Mouse (Mus musculus): ENCODE measurements around the gene Bora.

Gene Bora

GRCm38 (mm10) chr14:99046782-99047181, 760 bp downstream of the Bora start:
- in situ Hi-C loops (cut with MboI; ENCODE audit: low pct_unique_long_range_greater_than_20kb in 1 of 2, low sequenced_read_pairs in 2 of 2, unreplicated experiment in 1 of 2): no loop called here

DNA sequence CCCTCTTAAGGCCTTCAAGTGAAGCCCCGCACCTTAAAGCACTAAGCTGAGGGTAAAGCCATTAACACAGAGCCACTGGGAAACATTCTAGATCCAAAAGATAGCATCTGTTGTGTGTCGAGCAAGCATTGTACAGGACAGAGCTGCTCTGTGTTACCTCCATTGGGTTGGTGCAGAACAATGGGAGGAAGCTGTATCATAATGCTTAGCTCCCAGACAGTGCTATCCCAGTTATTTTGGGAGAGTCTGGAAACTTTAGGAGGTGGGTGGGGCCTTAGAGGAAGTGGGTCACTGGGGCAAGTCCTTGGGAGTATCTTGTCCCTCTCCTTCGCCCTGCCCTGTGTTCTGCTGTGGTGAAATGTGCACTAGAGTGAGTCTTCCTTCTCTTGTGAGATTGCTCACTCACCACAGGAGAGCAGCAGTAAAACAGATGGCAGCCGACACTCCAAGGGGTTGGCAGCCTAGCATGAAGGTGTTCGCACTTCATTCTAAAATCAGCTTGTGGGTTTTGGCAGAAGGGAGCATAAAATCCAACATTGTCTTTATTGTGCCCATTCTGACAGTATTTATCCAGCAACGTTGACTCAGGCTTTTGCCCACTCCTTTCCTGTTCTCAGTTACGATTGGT, 13.1 kb downstream of the Bora start:
- in situ Hi-C loops (cut with MboI; ENCODE audit: low pct_unique_long_range_greater_than_20kb in 1 of 2, low sequenced_read_pairs in 2 of 2, unreplicated experiment in 1 of 2): no loop called here

- in situ Hi-C loops (cut with MboI; ENCODE audit: low pct_unique_long_range_greater_than_20kb in 1 of 2, low sequenced_read_pairs in 2 of 2, unreplicated experiment in 1 of 2): no loop called here
These were observed 14.6 kb downstream of the Bora start for GRCm38 (mm10) chr14:99060616-99061015.

GRCm38 (mm10) chr14:99063091-99063490, 17.1 kb downstream of the Bora start:
- in situ Hi-C loops (cut with MboI; ENCODE audit: low pct_unique_long_range_greater_than_20kb in 1 of 2, low sequenced_read_pairs in 2 of 2, unreplicated experiment in 1 of 2): no loop called here

DNA sequence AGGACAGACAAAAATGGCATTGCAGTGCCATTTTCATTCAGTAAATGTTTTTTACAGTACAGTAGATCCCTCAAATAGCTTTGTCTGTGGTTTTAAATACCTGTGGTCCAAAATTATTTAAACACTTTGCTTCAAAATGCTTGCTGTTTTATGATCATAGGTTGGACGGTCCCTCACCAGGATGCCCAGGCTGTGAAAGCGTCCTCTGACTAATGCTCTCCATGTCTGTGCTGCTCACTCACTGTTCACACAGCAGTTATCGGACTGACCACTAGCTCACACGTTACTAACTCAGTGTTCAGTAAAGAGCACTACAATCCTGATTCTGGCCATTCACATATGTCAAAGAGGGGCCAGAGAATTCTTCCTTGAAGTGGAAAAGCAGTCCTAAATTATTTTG, 25.1 kb downstream of the Bora start:
- in situ Hi-C loops (cut with MboI; ENCODE audit: low pct_unique_long_range_greater_than_20kb in 1 of 2, low sequenced_read_pairs in 2 of 2, unreplicated experiment in 1 of 2): no loop called here

DNA sequence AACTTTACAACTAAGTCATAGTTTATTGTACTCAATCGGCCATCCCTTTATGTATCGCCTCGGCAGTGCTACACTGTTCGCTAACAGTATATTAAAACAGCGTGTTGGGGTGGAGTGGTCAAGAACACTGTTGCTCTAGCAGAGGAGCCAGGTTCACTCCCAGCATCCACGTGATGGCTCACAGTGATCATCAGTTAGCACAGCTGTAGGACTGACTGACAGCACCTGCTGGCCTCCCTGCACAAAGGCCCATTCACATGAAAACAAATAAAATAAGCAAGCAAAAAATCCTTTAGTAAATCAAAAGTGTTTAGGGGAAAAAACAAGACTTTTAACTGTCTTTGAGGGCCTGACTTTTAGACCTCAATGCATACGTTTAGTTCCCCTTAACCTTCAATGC, 42.9 kb downstream of the Bora start:
- in situ Hi-C loops (cut with MboI; ENCODE audit: low pct_unique_long_range_greater_than_20kb in 1 of 2, low sequenced_read_pairs in 2 of 2, unreplicated experiment in 1 of 2): no loop called here

DNA sequence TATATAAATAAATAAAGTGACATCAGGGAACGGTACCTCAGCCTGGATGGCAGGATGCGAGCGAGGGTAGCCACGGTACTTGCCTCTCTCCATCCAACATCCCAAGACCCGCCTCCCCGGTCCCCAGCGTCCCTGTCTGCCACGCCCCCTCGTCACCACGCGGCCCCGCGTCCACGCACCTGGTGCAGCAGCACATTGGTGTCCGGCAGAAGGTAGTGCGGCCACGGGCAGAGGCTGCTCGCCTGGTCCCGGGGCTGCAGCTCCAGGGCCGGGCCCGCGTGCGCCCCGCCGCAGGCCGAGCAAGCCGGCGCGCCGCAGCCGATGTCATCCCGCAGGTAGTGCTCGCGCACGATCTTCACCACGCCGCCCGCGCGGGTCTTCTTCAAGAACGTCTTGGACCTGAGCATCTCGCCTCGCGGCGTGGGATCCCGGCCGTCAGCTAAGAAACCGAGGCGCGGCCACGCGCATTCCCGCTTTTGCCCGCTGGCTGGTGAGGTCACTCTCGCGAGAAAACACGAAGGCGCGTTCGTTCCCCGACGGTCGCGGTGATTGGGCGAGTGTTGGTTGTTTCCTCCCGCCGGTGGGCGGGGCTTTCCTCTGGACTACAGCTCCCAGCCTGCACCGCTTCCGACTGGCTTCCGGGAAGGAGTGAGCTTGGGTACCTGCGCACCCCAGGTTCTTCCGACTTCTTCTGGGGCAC, 53.4 kb downstream of the Bora start, which contains the start of the genes Pibf1 and Dis3:
Pibf1 (plus strand) TSS at position 158 of the 700 bp plus-strand sequence.
Dis3 (minus strand) TSS at position 504 of the 700 bp plus-strand sequence.
- in situ Hi-C loops (cut with MboI; ENCODE audit: low pct_unique_long_range_greater_than_20kb in 1 of 2, low sequenced_read_pairs in 2 of 2, unreplicated experiment in 1 of 2): no loop called here

DNA sequence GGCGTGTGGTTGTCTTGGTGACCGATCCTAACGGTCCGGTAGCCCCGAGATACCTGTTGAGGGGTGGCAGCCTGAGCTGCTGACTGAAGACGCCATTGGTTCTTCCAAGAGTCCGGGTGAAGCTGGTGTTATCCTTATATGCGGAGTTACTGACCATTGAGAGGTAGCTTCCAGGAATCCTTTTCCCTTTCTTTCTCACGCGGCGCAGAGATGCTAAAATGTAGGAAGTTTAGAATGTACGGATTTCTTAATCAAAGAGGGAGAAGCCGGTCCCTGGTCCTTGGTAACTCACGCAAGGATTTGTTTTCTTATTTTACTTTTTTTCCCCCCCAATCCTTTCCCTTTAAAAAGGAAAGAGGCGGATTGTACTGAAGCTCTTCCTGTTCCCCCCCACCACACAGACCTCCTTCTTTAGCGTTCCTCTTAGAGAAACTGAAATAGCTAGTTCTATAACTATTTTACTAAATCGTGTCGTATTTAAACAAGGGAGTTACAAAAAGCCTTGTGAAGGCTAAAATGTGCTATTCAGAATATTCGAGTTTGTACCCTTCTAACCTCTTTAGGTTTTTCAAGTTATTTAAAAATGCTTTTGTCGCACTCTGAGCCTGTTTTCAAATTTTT, 54.1 kb downstream of the Bora start:
- in situ Hi-C loops (cut with MboI; ENCODE audit: low pct_unique_long_range_greater_than_20kb in 1 of 2, low sequenced_read_pairs in 2 of 2, unreplicated experiment in 1 of 2): no loop called here

GRCm38 (mm10) chr14:99103050-99103449, 57.0 kb downstream of the Bora start:
- in situ Hi-C loops (cut with MboI; ENCODE audit: low pct_unique_long_range_greater_than_20kb in 1 of 2, low sequenced_read_pairs in 2 of 2, unreplicated experiment in 1 of 2): no loop called here

GRCm38 (mm10) chr14:99104542-99105123, 58.6 kb downstream of the Bora start:
- in situ Hi-C loops (cut with MboI; ENCODE audit: low pct_unique_long_range_greater_than_20kb in 1 of 2, low sequenced_read_pairs in 2 of 2, unreplicated experiment in 1 of 2): no loop called here

- in situ Hi-C loops (cut with MboI; ENCODE audit: low pct_unique_long_range_greater_than_20kb in 1 of 2, low sequenced_read_pairs in 2 of 2, unreplicated experiment in 1 of 2): no loop called here
These were observed 60.6 kb downstream of the Bora start for GRCm38 (mm10) chr14:99106671-99107070.

GRCm38 (mm10) chr14:99107631-99108187, 61.7 kb downstream of the Bora start:
- in situ Hi-C loops (cut with MboI; ENCODE audit: low pct_unique_long_range_greater_than_20kb in 1 of 2, low sequenced_read_pairs in 2 of 2, unreplicated experiment in 1 of 2): no loop called here

DNA sequence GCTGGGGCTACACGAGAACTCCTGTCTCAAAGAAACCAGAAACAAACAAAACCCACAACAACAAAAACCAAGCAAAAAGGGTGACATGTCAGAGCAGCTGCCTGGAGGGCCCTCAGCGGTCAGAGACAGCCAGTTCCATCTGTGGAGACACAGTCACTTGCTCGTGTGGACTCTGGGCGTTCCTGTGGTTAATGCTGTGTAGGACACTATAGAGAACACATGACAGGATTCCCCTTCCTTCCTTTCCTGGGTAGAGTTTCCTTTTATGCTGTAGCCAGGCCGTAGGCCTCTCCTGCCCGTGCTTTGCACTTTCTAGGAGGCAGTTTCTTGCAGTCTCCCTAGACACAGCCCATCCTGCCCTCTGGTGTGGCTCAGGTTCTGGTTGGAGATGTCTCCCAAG, 62.7 kb downstream of the Bora start:
- in situ Hi-C loops (cut with MboI; ENCODE audit: low pct_unique_long_range_greater_than_20kb in 1 of 2, low sequenced_read_pairs in 2 of 2, unreplicated experiment in 1 of 2): no loop called here

- in situ Hi-C loops (cut with MboI; ENCODE audit: low pct_unique_long_range_greater_than_20kb in 1 of 2, low sequenced_read_pairs in 2 of 2, unreplicated experiment in 1 of 2): no loop called here
These were observed 71.6 kb downstream of the Bora start for GRCm38 (mm10) chr14:99117576-99117975.

GRCm38 (mm10) chr14:99121584-99122339, 75.7 kb downstream of the Bora start:
- in situ Hi-C loops (cut with MboI; ENCODE audit: low pct_unique_long_range_greater_than_20kb in 1 of 2, low sequenced_read_pairs in 2 of 2, unreplicated experiment in 1 of 2): no loop called here

DNA sequence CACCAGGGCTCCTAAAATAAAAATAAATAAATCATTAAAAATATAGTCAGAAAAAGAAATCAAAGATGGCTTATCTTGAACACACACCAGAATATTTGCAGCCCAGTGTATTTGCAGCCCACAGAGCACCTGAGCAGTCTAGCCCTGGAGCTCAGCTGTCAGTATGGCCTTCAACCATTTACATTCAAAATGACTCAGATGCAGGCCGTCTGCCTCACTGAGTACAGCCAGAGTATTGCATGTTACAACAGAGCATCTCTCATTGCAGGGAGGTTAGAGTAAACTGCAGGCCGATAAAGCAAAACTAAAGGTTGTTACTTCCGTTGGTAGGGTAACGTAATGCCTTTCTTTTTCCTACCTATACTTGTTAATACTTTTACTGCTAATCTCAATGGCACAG, 78.1 kb downstream of the Bora start:
- in situ Hi-C loops (cut with MboI; ENCODE audit: low pct_unique_long_range_greater_than_20kb in 1 of 2, low sequenced_read_pairs in 2 of 2, unreplicated experiment in 1 of 2): no loop called here
